Mouse (Mus musculus) CH12.LX (cell line): ENCODE results near the gene Ptprg. TPM values are rescaled to one million over a fixed set of nuclear protein-coding genes. Genes with fewer than 3 reads are reported as not detected.

Experiments
- DNase-seq: peaks from one replicate; pipeline ENCODE4 v3.0.0-alpha.2; 2013; ENCODE audit errors: extremely low read depth
- H3K27ac ChIP-seq: 2 replicates; pipeline ENCODE4 v1.5.1; 2012; ENCODE audit warnings: low read depth, mild to moderate bottlenecking, control low read depth, moderate library complexity; ENCODE audit not compliant: insufficient read depth
- H3K27me3 ChIP-seq: replicated peaks from 2 replicates; pipeline ENCODE3; 2012; ENCODE audit warnings: inconsistent platforms
- H3K36me3 ChIP-seq, 2 experiments: replicated peaks in 1 of 2; 2 replicates each; pipeline versions ENCODE3 to v1.6.1; 2012; ENCODE audit warnings: inconsistent platforms in 1 of 2, low read length in 1 of 2, mild to moderate bottlenecking in 1 of 2, mixed read lengths in 1 of 2, moderate library complexity in 1 of 2; ENCODE audit not compliant: control insufficient read depth in 1 of 2, insufficient read depth in 1 of 2
- H3K4me1 ChIP-seq, 2 experiments: 2 replicates each; pipeline ENCODE4 v1.6.1; 2012; ENCODE audit warnings: inconsistent platforms in 1 of 2, moderate library complexity in 1 of 2; ENCODE audit not compliant: insufficient read depth in 2 of 2, control insufficient read depth in 1 of 2
- H3K4me2 ChIP-seq: 2 replicates; pipeline ENCODE4 v1.6.1; 2012; ENCODE audit warnings: low read depth, mild to moderate bottlenecking, control low read depth; ENCODE audit not compliant: poor library complexity, insufficient read depth, severe bottlenecking
- H3K4me3 ChIP-seq, 3 experiments: fragments of 150-350 bp in 1 of 3; sonication (generic) in 1 of 3; replicated peaks in 1 of 3; 2 replicates each; pipeline versions ENCODE3 to v1.5.1; 2011 to 2012; ENCODE audit warnings: low read depth in 2 of 3, low read length in 2 of 3, mild to moderate bottlenecking in 2 of 3, moderate library complexity in 2 of 3, control low read depth in 1 of 3, improper control_type of control experiment in 1 of 3, inconsistent platforms in 1 of 3, mixed read lengths in 1 of 3; ENCODE audit not compliant: poor library complexity in 1 of 3
- H3K79me2 ChIP-seq: replicated peaks from 2 replicates; pipeline ENCODE4 v1.6.1; 2012; ENCODE audit warnings: mild to moderate bottlenecking, moderate library complexity; ENCODE audit not compliant: control insufficient read depth, poor library complexity, insufficient read depth, severe bottlenecking; ENCODE audit errors: extremely low read depth
- H3K9ac ChIP-seq: 2 replicates; pipeline ENCODE4 v1.6.1; 2012; ENCODE audit warnings: low read depth, mild to moderate bottlenecking, control low read depth, moderate library complexity; ENCODE audit not compliant: insufficient read depth
- H3K9me3 ChIP-seq: replicated peaks from 2 replicates; pipeline ENCODE3; 2012; ENCODE audit warnings: low read length, inconsistent platforms, mixed read lengths
- BHLHE40 ChIP-seq: IDR thresholded peaks from 2 replicates; pipeline ENCODE4 v1.6.1; 2011; ENCODE audit warnings: mild to moderate bottlenecking, low read depth, low read length, improper control_type of control experiment
- CHD1 ChIP-seq: IDR thresholded peaks from 2 replicates; pipeline ENCODE4 v1.6.1; 2012; ENCODE audit warnings: low read depth, low read length, improper control_type of control experiment, inconsistent platforms
- CHD2 ChIP-seq: IDR thresholded peaks from 2 replicates; pipeline ENCODE4 v1.6.1; 2011; ENCODE audit warnings: low read length, improper control_type of control experiment
- E2F4 ChIP-seq: IDR thresholded peaks from 2 replicates; pipeline ENCODE4 v1.6.1; 2011; ENCODE audit warnings: low read depth, low read length, improper control_type of control experiment; ENCODE audit not compliant: insufficient replicate concordance
- ELF1 ChIP-seq: IDR thresholded peaks from 2 replicates; pipeline ENCODE4 v1.6.1; 2014; ENCODE audit warnings: low read depth, mild to moderate bottlenecking, inconsistent platforms, low read length, improper control_type of control experiment
- EP300 ChIP-seq: IDR thresholded peaks from 2 replicates; pipeline ENCODE4 v1.6.1; 2011; ENCODE audit warnings: low read length, improper control_type of control experiment
- ETS1 ChIP-seq: conservative IDR thresholded peaks from 2 replicates; pipeline ENCODE4 v1.6.1; 2012; ENCODE audit warnings: low read depth, mild to moderate bottlenecking, inconsistent platforms, low read length, improper control_type of control experiment, moderate library complexity
- GABPA ChIP-seq: IDR thresholded peaks from 2 replicates; pipeline ENCODE4 v1.6.1; 2012; ENCODE audit warnings: low read depth, low read length, improper control_type of control experiment, inconsistent platforms; ENCODE audit not compliant: insufficient replicate concordance
- JUN ChIP-seq: IDR thresholded peaks from 2 replicates; pipeline ENCODE4 v1.6.1; 2011; ENCODE audit warnings: low read depth, mild to moderate bottlenecking, low read length, improper control_type of control experiment, moderate library complexity; ENCODE audit not compliant: insufficient read depth
- KAT2A ChIP-seq: IDR thresholded peaks from 2 replicates; pipeline ENCODE4 v1.6.1; 2012; ENCODE audit warnings: low read length, improper control_type of control experiment, inconsistent platforms; ENCODE audit not compliant: insufficient replicate concordance
- MAX ChIP-seq: IDR thresholded peaks from 2 replicates; pipeline ENCODE4 v1.6.1; 2011; ENCODE audit warnings: low read length, improper control_type of control experiment
- MXI1 ChIP-seq: IDR thresholded peaks from 2 replicates; pipeline ENCODE4 v1.6.1; 2011; ENCODE audit warnings: mild to moderate bottlenecking, low read depth, low read length, improper control_type of control experiment
- PAX5 ChIP-seq: IDR thresholded peaks from 2 replicates; pipeline ENCODE4 v1.6.1; 2012; ENCODE audit warnings: low read length, inconsistent platforms, mixed read lengths
- POLR2A ChIP-seq: IDR thresholded peaks from 2 replicates; pipeline ENCODE4 v1.6.1; 2011; ENCODE audit warnings: low read depth, mild to moderate bottlenecking, improper control_type of control experiment, low read length
- RAD21 ChIP-seq: IDR thresholded peaks from 2 replicates; pipeline ENCODE4 v1.6.1; 2011; ENCODE audit warnings: low read depth, mild to moderate bottlenecking, low read length, improper control_type of control experiment, moderate library complexity
- SIN3A ChIP-seq: IDR thresholded peaks from 2 replicates; pipeline ENCODE4 v1.6.1; 2012; ENCODE audit warnings: low read length, improper control_type of control experiment, inconsistent platforms
- TCF12 ChIP-seq: IDR thresholded peaks from 2 replicates; pipeline ENCODE4 v1.6.1; 2014; ENCODE audit warnings: low read depth, mild to moderate bottlenecking, inconsistent platforms, low read length, improper control_type of control experiment
- UBTF ChIP-seq: IDR thresholded peaks from 2 replicates; pipeline ENCODE4 v1.6.1; 2012; ENCODE audit warnings: low read depth, mild to moderate bottlenecking, inconsistent platforms, low read length, improper control_type of control experiment, moderate library complexity
- USF1 ChIP-seq: IDR thresholded peaks from 2 replicates; pipeline ENCODE4 v1.6.1; 2014; ENCODE audit warnings: low read depth, mild to moderate bottlenecking, inconsistent platforms, low read length, improper control_type of control experiment
- USF2 ChIP-seq: conservative IDR thresholded peaks from 2 replicates; pipeline ENCODE4 v1.6.1; 2011; ENCODE audit warnings: low read depth, low read length, improper control_type of control experiment
- ZC3H11A ChIP-seq: IDR thresholded peaks from 2 replicates; pipeline ENCODE4 v1.6.1; 2012; ENCODE audit warnings: low read depth, mild to moderate bottlenecking, inconsistent platforms, low read length, improper control_type of control experiment
- ZMIZ1 ChIP-seq: IDR thresholded peaks from 2 replicates; pipeline ENCODE4 v1.6.1; 2012; ENCODE audit warnings: low read depth, mild to moderate bottlenecking, inconsistent platforms, low read length, improper control_type of control experiment
- ZNF384 ChIP-seq: IDR thresholded peaks from 2 replicates; pipeline ENCODE4 v1.6.1; 2012; ENCODE audit warnings: low read depth, low read length, improper control_type of control experiment, inconsistent platforms
- dilution Hi-C: fragments of 300-500 bp; cut with MboI; formaldehyde crosslinking; loops from 2 replicates; pipeline ENCODE4 v1.14.3; 2020; ENCODE audit warnings: low sequenced_read_pairs; ENCODE audit not compliant: extremely low pct_unique_long_range_greater_than_20kb, extremely low pct_ligation_motif_present
- in situ Hi-C: fragments of 300-500 bp; cut with MboI; formaldehyde crosslinking; loops from 3 replicates; pipeline ENCODE4 v1.14.3; 2019; ENCODE audit warnings: low sequenced_read_pairs, low pct_ligation_motif_present, low pct_unique_long_range_greater_than_20kb, mixed read lengths
- polyA plus RNA-seq: library from polyadenylated mRNA; unstranded; fragments of >175 nt; gene quantifications from 2 replicates; pipeline ENCODE4 v1.2.1, GENCODE M21; 2012; ENCODE audit warnings: low read depth; ENCODE audit not compliant: insufficient read length
- total RNA-seq, 2 experiments: library from RNA; depleted of rRNA; stranded (reverse); fragments of 300-350 nt in 1 of 2; fragments of >200 nt in 1 of 2; gene quantifications; 2 replicates each; pipeline ENCODE4 v1.2.3; 2012 to 2014

Gene Ptprg
- total and polyA plus RNA-seq, 3 experiments: 0.08 TPM; not detected in 2

GRCm38 (mm10) chr14:11510173-11510572, 43.2 kb upstream of the Ptprg start:
- H3K27ac ChIP-seq: no peak overlapping the region
- in situ Hi-C loops (no loop called here), dilution Hi-C loops (no loop called here)
- no peak overlapping the region for H3K4me2 ChIP-seq
- H3K4me1 ChIP-seq: no peaks in the 10 kb centered on the region
- peaks cover 53% of the 10 kb centered on the region for H3K9me3 ChIP-seq
- TF ChIP-seq GABPA (no peak), ZNF384 (no peak), USF2 (no peak), MAX (no peak), CHD1 (no peak), ZC3H11A (no peak), ELF1 (no peak), CHD2 (no peak), SIN3A (no peak), E2F4 (no peak), PAX5 (no peak), KAT2A (no peak), POLR2A (no peak), USF1 (no peak), EP300 (no peak), UBTF (no peak), JUN (no peak), MXI1 (no peak), BHLHE40 (no peak), ZMIZ1 (no peak)
- H3K9ac ChIP-seq: no peak overlapping the region
- no peaks in the 10 kb centered on the region for H3K27me3 ChIP-seq
- no peaks in the 10 kb centered on the region for H3K36me3 ChIP-seq
- no peak overlapping the region for H3K4me3 ChIP-seq
- no peak for DNase-seq
- H3K79me2 ChIP-seq: no peaks in the 10 kb centered on the region

DNA sequence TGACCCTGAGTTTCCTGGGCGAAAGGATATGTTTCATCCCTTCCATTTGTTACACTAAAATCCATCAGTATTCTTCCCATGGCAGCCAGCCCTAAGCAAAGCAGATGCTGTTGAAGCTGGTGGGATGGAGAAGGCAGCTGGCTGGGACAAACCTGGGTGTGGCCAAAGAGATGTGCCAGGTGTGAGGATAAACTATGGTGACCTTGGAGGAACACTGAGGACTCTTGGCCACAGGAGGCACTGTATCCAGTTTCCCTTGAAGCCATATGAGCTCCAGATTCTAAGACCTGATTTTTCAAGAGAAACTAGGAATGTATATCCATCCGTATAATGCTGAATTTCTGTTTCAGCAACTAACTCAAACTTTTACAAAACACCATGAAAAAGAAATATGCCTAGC, 34.2 kb upstream of the Ptprg start:
- no peak overlapping the region for H3K27ac ChIP-seq
- H3K4me3 ChIP-seq: no peak overlapping the region
- no peaks in the 10 kb centered on the region for H3K4me1 ChIP-seq
- TF ChIP-seq CHD2 (no peak), ZMIZ1 (no peak), TCF12 (no peak), RAD21 (no peak), USF1 (no peak), ETS1 (no peak), JUN (no peak)
- TF ChIP-seq, all 38 proteins: peak for 0
- no peaks in the 10 kb centered on the region for H3K27me3 ChIP-seq
- no peak for DNase-seq
- dilution Hi-C loops (no loop called here), in situ Hi-C loops (no loop called here)
- H3K9me3 ChIP-seq: peaks cover 57% of the 10 kb centered on the region
- H3K79me2 ChIP-seq: no peaks in the 10 kb centered on the region
- no peak overlapping the region for H3K4me2 ChIP-seq
- no peak overlapping the region for H3K9ac ChIP-seq
- H3K36me3 ChIP-seq: no peaks in the 10 kb centered on the region
